Mouse (Mus musculus) stomach, postnatal 0 days (tissue): ENCODE measurements around the gene Foxn1.

Experiments used
- CTCF ChIP-seq: IDR thresholded peaks from 2 replicates; pipeline ENCODE4 v1.5.1; 2016; ENCODE audit warnings: antibody characterized with exemption, low read depth, mild to moderate bottlenecking, moderate library complexity
- EP300 ChIP-seq: optimal IDR thresholded peaks from 2 replicates; pipeline ENCODE3; 2016; ENCODE audit warnings: antibody characterized with exemption

DNA sequence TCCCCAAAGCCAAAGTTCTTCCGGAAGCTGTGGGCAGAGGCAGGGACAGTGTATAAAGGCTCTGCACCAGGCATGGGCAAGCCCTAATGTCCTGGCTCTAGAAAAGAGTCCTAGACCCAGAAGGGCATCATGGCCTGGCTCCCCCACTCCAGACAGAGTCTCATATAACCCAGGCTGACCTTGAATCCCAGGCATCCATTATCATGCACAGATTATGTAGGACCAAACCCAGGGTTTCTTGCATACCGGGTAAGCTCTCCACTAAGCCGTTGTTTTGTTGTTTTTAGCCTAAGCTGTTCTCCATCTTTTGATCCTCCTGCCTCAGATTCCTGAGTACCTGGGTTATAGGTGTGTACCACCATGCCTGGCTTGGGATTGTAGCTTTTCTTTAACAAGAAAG, 14.6 kb upstream of the Foxn1 start:
- no peak for TF ChIP-seq CTCF
- TF ChIP-seq EP300 = no peak
